Mouse (Mus musculus) megakaryocyte, embryonic 14.5 days (primary cell): Measurements from ENCODE around the gene Mlana.

ENCODE experiments used
- FLI1 ChIP-seq: IDR thresholded peaks from 2 replicates; pipeline ENCODE4 v1.6.1; 2012; ENCODE audit warnings: low read length, inconsistent platforms, mixed read lengths
- GATA1 ChIP-seq: IDR thresholded peaks from 3 replicates; pipeline ENCODE4 v1.6.1; 2012; ENCODE audit warnings: mixed read lengths, low read length, inconsistent platforms, borderline replicate concordance

- TF ChIP-seq GATA1 (no peak), FLI1 (no peak)
Observed at GRCm38 (mm10) chr19:29666965-29667594, 30.5 kb upstream of the Mlana start.
